Mouse (Mus musculus): ENCODE results near the gene Bri3.
A peak's percentile ranks its signal among the peaks of the same experiment; 100 is the strongest.
"Not testable (repeated sequence)": the region's sequence is repeated elsewhere in the genome, so short reads cannot be mapped to it uniquely, and the experiment has no call there.

Gene Bri3

DNA sequence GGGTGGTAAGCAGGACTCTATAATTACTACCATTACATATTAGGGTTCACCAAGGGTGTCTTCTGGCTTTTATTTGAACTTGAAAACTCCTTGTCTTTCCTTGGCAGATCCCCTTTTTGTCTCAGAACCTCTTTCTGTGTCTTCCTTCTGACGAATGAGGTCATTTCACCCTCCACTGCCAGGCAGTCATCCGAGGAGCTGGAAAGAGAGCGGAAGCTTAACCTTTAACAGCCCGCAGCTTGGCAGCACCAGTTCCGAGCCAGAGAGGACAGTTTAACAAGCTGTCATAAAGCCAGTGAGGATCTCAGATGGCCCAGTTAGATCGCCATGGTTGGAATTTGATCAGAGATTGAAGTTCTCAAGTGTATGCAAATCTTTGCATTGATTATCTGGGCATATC, 116.1 kb downstream of the Bri3 start:
- DNase-seq, result no peak

GRCm38 (mm10) chr5:144364680-144365357, 120.6 kb downstream of the Bri3 start:
- DNase-seq, result no peak

DNA sequence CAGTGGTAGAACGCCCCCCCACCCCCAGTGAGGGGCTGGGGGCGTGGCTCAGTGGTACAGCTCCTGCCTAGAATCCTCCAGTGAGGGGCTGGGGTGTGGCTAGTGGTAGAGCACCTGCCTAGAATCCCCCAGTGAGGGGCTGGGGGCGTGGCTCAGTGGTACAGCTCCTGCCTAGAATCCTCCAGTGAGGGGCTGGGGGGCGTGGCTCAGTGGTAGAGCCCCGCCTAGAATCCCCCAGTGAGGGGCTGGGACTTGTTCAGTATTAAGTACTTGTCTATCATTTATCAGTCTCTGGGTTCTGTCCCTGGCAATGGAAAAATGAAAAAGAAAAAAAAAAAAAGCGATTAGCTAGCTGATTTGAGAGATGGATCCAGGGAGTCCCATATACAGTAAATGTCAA, 122.3 kb downstream of the Bri3 start:
- not testable (repeated sequence) for DNase-seq

DNA sequence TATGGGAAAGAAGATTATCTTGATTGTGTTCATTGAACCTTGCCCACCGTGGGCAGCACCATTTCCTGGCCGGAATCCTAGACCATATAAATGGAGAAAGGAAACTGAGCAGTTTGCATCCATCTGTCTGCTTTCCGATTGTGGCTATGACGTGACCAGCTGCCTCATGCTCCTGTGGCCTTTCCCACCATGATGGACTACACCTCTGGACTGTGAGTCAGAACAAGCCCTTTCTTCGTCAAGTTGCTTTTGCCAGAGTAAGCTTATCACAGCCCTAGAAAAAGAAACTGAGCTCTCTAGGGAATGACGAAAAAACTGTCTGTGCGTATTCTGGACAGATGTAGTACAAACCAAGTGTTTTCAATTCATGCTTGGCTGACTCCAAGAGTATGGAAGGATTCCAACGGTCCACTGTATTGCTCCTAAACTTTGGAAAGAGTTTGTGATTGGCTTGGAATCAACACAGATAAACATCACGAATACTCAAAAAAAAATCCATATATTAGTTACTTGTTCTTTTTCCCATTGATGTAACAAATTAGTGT, 124.5 kb downstream of the Bri3 start:
- DNase-seq, result no peak

DNA sequence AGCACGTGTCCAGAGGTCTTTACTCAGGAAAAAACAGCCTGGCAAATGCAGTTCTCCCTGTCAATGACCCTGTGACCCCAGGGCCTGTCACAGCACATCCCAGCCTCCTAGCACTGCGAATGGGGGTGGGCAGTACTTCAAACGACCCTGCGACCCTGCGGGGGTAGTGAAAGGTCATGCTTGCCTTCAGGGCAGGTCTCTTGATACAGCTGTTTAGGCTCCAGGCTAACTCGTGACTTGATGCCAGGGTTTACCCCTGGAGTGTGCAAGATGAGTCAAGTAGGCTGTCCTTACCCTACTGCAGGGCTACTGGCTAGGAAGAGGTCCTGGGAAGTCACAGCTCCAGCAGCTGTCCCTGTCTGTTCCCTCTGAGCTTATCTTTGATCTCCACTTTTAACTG, 126.7 kb downstream of the Bri3 start:
- no peak for DNase-seq

DNA sequence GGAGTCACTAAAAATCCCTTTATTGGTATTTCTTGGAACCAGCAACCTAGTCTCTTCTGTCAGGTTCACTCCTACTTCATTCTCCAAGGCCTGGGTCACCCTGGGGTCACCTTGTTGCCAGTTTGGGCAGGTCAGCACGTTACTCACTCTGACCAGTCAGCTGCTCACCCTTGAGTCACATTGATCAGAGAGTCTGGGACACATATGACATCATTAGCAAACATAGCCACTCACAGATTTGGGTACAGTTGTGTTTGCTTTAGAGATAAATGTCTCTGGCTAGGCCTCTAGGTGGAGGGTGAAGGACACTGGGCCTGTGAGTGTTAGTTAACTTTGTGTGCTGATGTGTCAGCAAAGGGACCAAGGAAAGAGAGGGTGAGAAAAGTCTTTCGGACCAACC, 127.9 kb downstream of the Bri3 start:
- DNase-seq, result no peak

GRCm38 (mm10) chr5:144372885-144373284, 128.6 kb downstream of the Bri3 start:
- no peak for DNase-seq

GRCm38 (mm10) chr5:144379431-144379830, 135.2 kb downstream of the Bri3 start:
- DNase-seq, result no peak

DNA sequence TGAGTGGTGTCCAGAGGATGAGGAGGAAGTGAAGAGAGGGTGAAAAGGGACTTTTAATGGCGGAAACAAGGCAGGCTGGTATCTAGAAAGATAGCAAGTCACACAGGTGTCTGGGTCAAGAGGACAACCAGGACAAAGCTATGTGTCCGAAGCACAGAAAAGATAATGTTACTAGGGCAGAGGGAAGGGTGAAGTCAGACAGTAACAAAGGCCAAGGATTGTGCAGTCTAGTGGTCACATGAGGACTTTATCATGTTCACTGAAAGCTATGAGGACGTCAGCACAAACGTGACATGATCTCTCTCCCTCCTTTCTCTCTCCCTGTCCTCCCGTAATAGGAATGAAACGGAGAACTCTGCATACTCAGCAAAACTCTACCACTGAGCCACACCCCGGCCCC, 136.5 kb downstream of the Bri3 start:
- no peak for DNase-seq

DNA sequence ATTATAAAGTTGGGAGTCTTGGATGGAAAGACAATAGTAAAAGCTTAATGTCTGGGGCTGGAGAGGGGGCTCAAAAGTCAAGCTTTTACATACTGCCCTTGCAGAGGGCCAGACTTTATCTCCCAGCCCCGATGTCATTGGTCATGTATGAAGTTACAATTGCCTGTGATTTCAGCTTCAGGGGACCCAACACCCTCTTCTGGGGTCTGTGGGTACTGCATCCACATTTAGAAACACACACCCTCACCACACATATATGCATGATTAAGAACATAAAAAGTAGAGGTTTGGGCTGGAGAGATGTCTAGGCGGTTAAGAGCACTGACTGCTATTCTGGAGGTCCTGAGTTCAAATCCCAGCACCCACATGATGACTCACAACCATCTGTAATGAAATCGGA, 137.5 kb downstream of the Bri3 start:
- no peak for DNase-seq

GRCm38 (mm10) chr5:144383936-144384335, 139.7 kb downstream of the Bri3 start:
- DNase-seq, result peak in 1 of 2 experiments; percentile 2

DNA sequence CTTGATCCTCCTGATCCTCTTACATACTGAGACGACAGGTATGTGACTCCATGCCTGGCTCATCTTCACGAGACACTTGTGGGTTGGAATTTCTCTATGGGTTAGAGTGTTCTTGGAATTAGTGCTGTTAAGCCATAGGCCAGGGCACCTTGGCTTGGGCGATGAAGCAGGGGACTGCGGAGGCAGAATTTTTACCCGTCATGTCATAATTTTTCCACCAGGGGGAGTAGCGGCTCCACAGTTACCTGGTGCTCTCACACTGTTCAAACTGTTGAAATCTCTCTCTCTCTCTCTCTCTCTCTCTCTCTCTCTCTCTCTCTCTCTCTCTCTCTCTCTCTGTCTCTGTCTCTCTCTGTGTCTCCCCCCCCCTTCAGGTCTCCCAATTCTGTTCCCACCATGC, 143.6 kb downstream of the Bri3 start:
- peak; percentile 7 to 8 for DNase-seq

DNA sequence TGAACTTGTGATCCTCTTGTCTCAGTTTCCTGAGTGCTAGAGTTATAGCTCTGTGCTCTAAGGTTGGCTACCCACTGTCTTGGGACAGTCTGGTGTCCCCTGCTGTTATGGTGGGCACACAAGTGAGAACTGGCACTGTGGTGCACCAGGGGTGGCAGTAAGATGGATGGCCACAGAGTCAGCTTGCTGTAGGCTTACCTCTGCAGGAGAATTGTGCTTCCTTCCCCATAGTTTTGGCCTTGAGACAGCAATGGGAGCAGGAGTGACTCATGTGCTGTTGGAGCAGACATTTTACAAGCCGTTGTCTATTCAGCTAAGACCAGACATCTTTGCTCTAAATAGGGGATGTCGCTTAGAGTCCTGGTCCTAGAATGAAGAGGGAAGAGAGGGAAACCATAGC, 149.9 kb downstream of the Bri3 start:
- no peak for DNase-seq

DNA sequence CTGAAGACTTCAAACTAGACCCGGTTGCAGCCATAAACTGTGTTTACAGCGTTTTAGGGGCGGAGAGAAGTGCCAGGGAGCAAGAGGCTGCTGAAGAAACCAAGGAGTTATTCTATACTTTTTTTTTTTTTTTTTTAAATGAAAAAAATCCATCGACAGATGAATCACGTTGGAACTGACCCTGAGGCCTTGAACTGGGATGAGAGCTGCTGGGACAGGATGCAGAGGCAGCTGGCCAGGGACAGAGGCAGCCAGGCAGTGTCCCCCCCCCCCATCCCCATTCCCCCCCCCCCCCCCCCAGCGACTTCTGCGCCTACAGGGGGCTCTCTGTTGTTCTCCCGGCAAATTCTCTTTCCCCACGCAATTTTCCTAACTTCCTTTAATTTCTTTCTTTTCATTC, 153.3 kb downstream of the Bri3 start:
- DNase-seq, result no peak

- DNase-seq, result no peak
These were observed 156.6 kb downstream of the Bri3 start for GRCm38 (mm10) chr5:144400821-144401220.

DNA sequence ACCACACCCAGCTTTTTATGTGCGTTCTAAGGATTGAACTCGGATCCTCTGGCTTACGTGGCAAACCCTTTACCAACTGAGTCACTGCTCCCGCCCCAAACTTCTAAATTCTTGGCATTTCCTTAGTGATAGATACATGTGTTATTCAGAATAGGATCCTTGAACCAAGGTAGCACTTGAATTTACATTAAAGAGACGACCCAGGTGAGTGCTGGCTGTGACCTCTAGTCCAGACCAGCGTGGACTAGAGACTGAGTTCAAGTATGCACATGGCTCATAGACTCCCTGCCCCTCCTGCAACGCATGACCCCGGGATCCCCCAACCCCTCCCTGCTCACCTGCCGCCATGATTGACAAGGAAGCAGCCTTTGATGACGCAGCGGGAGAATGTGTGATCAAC, 162.0 kb downstream of the Bri3 start:
- DNase-seq, result no peak

GRCm38 (mm10) chr5:144410666-144411065, 166.4 kb downstream of the Bri3 start:
- no peak for DNase-seq

DNA sequence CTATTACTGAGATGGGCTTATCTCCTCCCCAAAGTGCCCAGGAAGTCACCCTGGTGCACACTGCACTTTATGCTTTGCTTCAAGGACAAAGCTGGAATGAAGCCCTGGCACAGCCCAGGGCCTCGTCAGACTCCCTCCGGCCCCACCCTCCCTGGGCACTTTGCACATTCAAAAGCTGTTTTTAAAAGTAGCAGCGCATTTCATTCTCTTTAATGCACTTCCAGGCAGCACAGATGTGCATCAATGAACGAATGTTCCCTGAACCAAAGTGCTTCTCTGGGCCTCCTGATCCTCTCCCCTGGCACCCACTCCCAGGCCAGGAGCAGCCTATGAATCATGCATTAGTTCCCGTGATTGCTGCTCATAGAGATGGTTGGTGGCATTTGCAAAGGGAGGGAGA, 167.5 kb downstream of the Bri3 start:
- DNase-seq, result no peak

GRCm38 (mm10) chr5:144412781-144413180, 168.5 kb downstream of the Bri3 start:
- DNase-seq, result no peak

- no peak for DNase-seq
These were observed 174.2 kb downstream of the Bri3 start for GRCm38 (mm10) chr5:144418456-144418855.

DNA sequence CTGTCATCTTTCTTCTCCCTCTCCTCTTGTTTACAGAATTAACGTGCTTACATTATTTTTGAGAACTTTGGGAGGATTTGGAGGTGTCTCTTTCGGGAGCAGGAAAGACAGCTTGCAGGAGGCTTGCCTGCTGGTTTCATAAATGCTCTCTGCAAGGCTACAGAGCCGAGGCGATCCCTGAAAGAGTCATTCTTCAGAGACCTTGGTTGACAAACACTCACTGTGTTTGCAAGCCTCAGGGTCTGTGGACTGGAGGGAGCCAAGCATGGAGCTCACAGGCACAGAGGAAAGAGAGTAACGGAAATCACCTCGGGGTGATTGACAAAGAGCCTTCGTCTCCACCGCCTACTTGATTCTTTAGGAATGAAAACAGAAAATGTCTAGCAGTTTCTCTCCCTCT, 175.8 kb downstream of the Bri3 start:
- DNase-seq, result no peak

DNA sequence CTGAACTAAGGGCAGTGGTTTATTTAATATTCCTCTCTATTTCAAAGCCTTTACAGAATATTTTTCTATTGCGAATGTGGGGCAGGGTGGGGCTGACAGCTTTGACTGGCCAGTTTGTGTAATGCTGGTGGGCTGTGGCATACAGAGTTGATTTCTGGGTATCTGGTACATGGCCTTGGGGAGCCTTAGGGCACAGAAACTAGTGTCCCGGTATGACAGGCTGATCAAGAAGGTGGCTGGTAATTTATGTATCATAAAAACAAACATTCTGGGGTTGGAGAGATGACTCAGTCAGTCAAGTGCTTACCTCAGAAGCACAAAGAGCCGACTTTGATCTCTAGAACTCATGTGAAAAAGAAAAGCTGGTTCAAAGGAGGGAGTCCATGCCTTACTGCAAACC, 182.5 kb downstream of the Bri3 start:
- DNase-seq, result no peak

DNA sequence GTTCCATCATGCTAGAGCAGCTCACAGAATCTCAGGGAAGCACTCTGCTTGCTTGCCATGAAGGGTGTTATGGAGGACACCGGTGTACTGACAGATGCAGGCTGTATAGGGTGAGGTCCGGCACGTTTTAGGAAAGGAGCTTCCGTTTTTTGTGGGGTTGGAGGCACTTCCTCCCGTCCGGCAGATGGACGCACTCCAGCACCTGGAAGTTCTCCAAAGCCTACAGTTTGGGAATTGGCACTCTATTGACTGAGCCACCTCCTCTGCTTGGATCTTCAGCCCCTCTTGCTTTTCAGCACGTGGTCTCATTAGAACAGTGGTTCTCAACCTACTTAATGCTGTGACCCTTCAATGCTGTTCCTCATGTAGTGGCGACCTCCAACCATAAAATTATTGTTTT, 183.6 kb downstream of the Bri3 start:
- no peak for DNase-seq

DNA sequence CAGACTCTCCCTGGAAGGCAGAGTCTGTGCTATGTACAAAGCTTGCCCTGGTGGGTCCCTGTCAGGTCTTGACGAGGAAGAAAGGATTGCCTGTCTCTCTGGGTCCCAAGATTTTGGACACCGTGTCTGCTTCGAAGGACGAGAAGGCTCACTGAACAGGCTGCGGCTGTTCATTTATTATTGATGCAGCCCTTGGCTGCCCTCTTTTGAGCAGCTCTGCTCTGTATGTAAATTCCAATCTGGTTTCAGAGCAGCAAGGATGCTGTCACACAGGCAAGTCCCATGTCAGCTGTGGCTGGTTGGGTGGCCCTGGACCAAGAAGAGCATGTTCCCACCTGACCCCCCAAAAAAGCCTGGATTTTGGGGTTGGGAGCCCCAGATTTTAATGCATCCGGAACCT, 187.2 kb downstream of the Bri3 start:
- no peak for DNase-seq

Data from thymus, postnatal 36 days (tissue).